8 mouse cellular contexts compared by ENCODE assay signal in genomic region chr5:137788171-137788570, GRCm38 (mm10). TPM values are rescaled to one million over a fixed set of nuclear protein-coding genes. Genes with fewer than 3 reads are reported as not detected.
DNase-seq lines count a peak whose midpoint lies in the region; ATAC-seq lines count a peak whose summit lies in the region.

No protein-coding gene starts in this region.

- peak overlapping the region; percentile 61 for H3K4me3 ChIP-seq in lung, embryonic 15.5 days
- H3K4me3 ChIP-seq in forebrain, embryonic 13.5 days = peak overlapping the region; percentile 85
- H3K4me3 ChIP-seq in limb, embryonic 10.5 days = peak overlapping the region; percentile 91

- 68% methylated on average over 24 of the region's 24 CpGs for WGBS in lung, embryonic 15.5 days
- 71% methylated on average over 24 of the region's 24 CpGs for WGBS in forebrain, embryonic 13.5 days
- 71% methylated on average over 24 of the region's 24 CpGs for WGBS in limb, embryonic 10.5 days

- no peak for ATAC-seq in lung, embryonic 15.5 days (ENCODE audit: borderline replicate concordance, extremely low read depth, low FRiP score, low TSS enrichment)
- ATAC-seq in forebrain, embryonic 13.5 days = no peak

- peaks cover 28% of the 10 kb centered on the region for H3K4me1 ChIP-seq in lung, embryonic 15.5 days
- peaks cover 28% of the 10 kb centered on the region for H3K4me1 ChIP-seq in forebrain, embryonic 13.5 days
- peaks cover 30% of the 10 kb centered on the region for H3K4me1 ChIP-seq in limb, embryonic 10.5 days

- no peaks in the 10 kb centered on the region for H3K27me3 ChIP-seq in lung, embryonic 15.5 days
- peaks cover 4% of the 10 kb centered on the region for H3K27me3 ChIP-seq in forebrain, embryonic 13.5 days
- peaks cover 15% of the 10 kb centered on the region for H3K27me3 ChIP-seq in limb, embryonic 10.5 days (ENCODE audit: low read depth, poor library complexity, severe bottlenecking)

- no peak overlapping the region for H3K27ac ChIP-seq in lung, embryonic 15.5 days
- H3K27ac ChIP-seq in forebrain, embryonic 13.5 days = no peak overlapping the region
- peak overlapping the region; percentile 97 for H3K27ac ChIP-seq in limb, embryonic 10.5 days

- H3K36me3 ChIP-seq in lung, embryonic 15.5 days = peaks cover 6% of the 10 kb centered on the region; the same call in 1 of the 2 replicates
- peaks cover 17% of the 10 kb centered on the region for H3K36me3 ChIP-seq in forebrain, embryonic 13.5 days (ENCODE audit: poor library complexity, severe bottlenecking)
- H3K36me3 ChIP-seq in limb, embryonic 10.5 days = peaks cover 21% of the 10 kb centered on the region

- H3K9me3 ChIP-seq in lung, embryonic 15.5 days = no peaks in the 10 kb centered on the region
- no peaks in the 10 kb centered on the region for H3K9me3 ChIP-seq in forebrain, embryonic 13.5 days (replicated peaks)
- no peaks in the 10 kb centered on the region for H3K9me3 ChIP-seq in limb, embryonic 10.5 days (replicated peaks)

- H3K9ac ChIP-seq in lung, embryonic 15.5 days = peak overlapping the region; percentile 14; the same call in 1 of the 2 replicates
- H3K9ac ChIP-seq in forebrain, embryonic 13.5 days = no peak overlapping the region

- DNase-seq in adrenal gland, postnatal 25 days = peak; percentile 8
- no peak for DNase-seq in adrenal gland, postnatal 4 days (ENCODE audit: low spot score in 2 of 2)
- DNase-seq in lung, adult 18-20 months = no peak
- no peak for DNase-seq in limb, embryonic 10.5 days (ENCODE audit: low spot score)
- DNase-seq in right cerebral cortex, postnatal 14 days = peak; percentile 54
- no peak for DNase-seq in urinary bladder, postnatal 10 days (ENCODE audit: low spot score)

- peak overlapping the region; percentile 70 for H3K4me2 ChIP-seq in lung, embryonic 15.5 days
- peak overlapping the region; percentile 95 for H3K4me2 ChIP-seq in forebrain, embryonic 13.5 days

RNA-seq across cellular contexts. Expression of gene Zcwpw1, which starts 0.6 kb away (rescaled TPM):
- 3.6 and 5.2 TPM in 2 replicates for total RNA-seq in adrenal gland, postnatal 25 days (2021)
- 1 to 10 TPM; 8.9 to 9.3 TPM for total RNA-seq in adrenal gland, postnatal 4 days (2021)
- polyA plus RNA-seq in lung, embryonic 15.5 days (2015; fragmentation: Nextera tagmentation; extraction: Ambion mirVana) = 23.1 and 28.2 TPM in 2 replicates
- 12.7 and 15.4 TPM in 2 replicates for polyA plus RNA-seq in forebrain, embryonic 13.5 days (2015; fragmentation: Nextera tagmentation; extraction: Ambion mirVana)
- 8.4 and 15.8 TPM in 2 replicates for polyA plus RNA-seq in limb, embryonic 10.5 days (2016; fragmentation: Nextera tagmentation; extraction: Ambion mirVana)

RNA-seq across cellular contexts. Expression of gene Mepce, which starts 0.7 kb away (rescaled TPM):
- total RNA-seq in adrenal gland, postnatal 25 days (2021) = 58.3 and 66.5 TPM in 2 replicates
- 10 to 100 TPM; 58.4 to 67.5 TPM for total RNA-seq in adrenal gland, postnatal 4 days (2021)
- polyA plus RNA-seq in lung, embryonic 15.5 days (2015; fragmentation: Nextera tagmentation; extraction: Ambion mirVana) = 11.5 and 12.3 TPM in 2 replicates
- polyA plus RNA-seq in forebrain, embryonic 13.5 days (2015; fragmentation: Nextera tagmentation; extraction: Ambion mirVana) = 10.3 and 12.3 TPM in 2 replicates
- polyA plus RNA-seq in limb, embryonic 10.5 days (2016; fragmentation: Nextera tagmentation; extraction: Ambion mirVana) = 11.3 and 11.8 TPM in 2 replicates

RNA-seq across cellular contexts. Expression of gene Ppp1r35, which starts 9.5 kb away (rescaled TPM):
- 30.9 and 34.0 TPM in 2 replicates for total RNA-seq in adrenal gland, postnatal 25 days (2021)
- total RNA-seq in adrenal gland, postnatal 4 days (2021) = 10 to 100 TPM; 29.9 to 40.3 TPM
- 33.7 and 33.9 TPM in 2 replicates for polyA plus RNA-seq in lung, embryonic 15.5 days (2015; fragmentation: Nextera tagmentation; extraction: Ambion mirVana)
- 38.3 and 45.0 TPM in 2 replicates for polyA plus RNA-seq in forebrain, embryonic 13.5 days (2015; fragmentation: Nextera tagmentation; extraction: Ambion mirVana)
- 47.0 and 49.5 TPM in 2 replicates for polyA plus RNA-seq in limb, embryonic 10.5 days (2016; fragmentation: Nextera tagmentation; extraction: Ambion mirVana)

RNA-seq across cellular contexts. Expression of gene Tsc22d4, which starts 42.6 kb away (rescaled TPM):
- 86.0 and 104 TPM in 2 replicates for total RNA-seq in adrenal gland, postnatal 25 days (2021)
- 100 to 1,000 TPM; 138 to 140 TPM for total RNA-seq in adrenal gland, postnatal 4 days (2021)
- polyA plus RNA-seq in lung, embryonic 15.5 days (2015; fragmentation: Nextera tagmentation; extraction: Ambion mirVana) = 136 and 150 TPM in 2 replicates
- 64.3 and 71.0 TPM in 2 replicates for polyA plus RNA-seq in forebrain, embryonic 13.5 days (2015; fragmentation: Nextera tagmentation; extraction: Ambion mirVana)
- 78.1 and 99.5 TPM in 2 replicates for polyA plus RNA-seq in limb, embryonic 10.5 days (2016; fragmentation: Nextera tagmentation; extraction: Ambion mirVana)

RNA-seq across cellular contexts. Expression of gene Nyap1, which starts 46.8 kb away (rescaled TPM):
- total RNA-seq in adrenal gland, postnatal 25 days (2021) = 3.0 and 5.6 TPM in 2 replicates
- 10 to 100 TPM; 10.9 to 11.6 TPM for total RNA-seq in adrenal gland, postnatal 4 days (2021)
- 1.6 and 1.8 TPM in 2 replicates for polyA plus RNA-seq in lung, embryonic 15.5 days (2015; fragmentation: Nextera tagmentation; extraction: Ambion mirVana)
- polyA plus RNA-seq in forebrain, embryonic 13.5 days (2015; fragmentation: Nextera tagmentation; extraction: Ambion mirVana) = 25.0 and 26.5 TPM in 2 replicates
- polyA plus RNA-seq in limb, embryonic 10.5 days (2016; fragmentation: Nextera tagmentation; extraction: Ambion mirVana) = 1.1 and 2.5 TPM in 2 replicates

Comparison
In these comparisons a context has a peak if more than half of its experiments do, and no peak if none do; other contexts are left out.
1. DNase-seq: peak in adrenal gland, postnatal 25 days (single experiment) and right cerebral cortex, postnatal 14 days (single experiment); none in adrenal gland, postnatal 4 days (0 of 2), lung, adult 18-20 months (0 of 2), limb, embryonic 10.5 days (single experiment) and urinary bladder, postnatal 10 days (single experiment).
2. Peak in every context shown above with its lines, with median percentiles within 50 percentile points of each other: H3K4me3 ChIP-seq.